Mouse (Mus musculus) thymus, adult 2 months (tissue): ENCODE results near the gene Psat1. TPM values are rescaled to one million over a fixed set of nuclear protein-coding genes. Genes with fewer than 3 reads are reported as not detected.

ENCODE experiments used
- DNase-seq: peaks from one replicate; pipeline ENCODE4 v3.0.0; 2021
- H3K27ac ChIP-seq: fragments of 200-500 bp; 2 replicates; pipeline ENCODE4 v1.5.1; 2012; ENCODE audit warnings: low read length, control low read depth; ENCODE audit not compliant: control insufficient read depth, insufficient read depth
- H3K27me3 ChIP-seq: fragments of 200-500 bp; 2 replicates; pipeline ENCODE4 v1.6.1; 2012; ENCODE audit warnings: mild to moderate bottlenecking, low read length, moderate library complexity, mixed read lengths; ENCODE audit not compliant: control insufficient read depth, insufficient read depth
- H3K36me3 ChIP-seq: fragments of 200-500 bp; 2 replicates; pipeline ENCODE4 v1.6.1; 2012; ENCODE audit warnings: mild to moderate bottlenecking, low read length, moderate library complexity; ENCODE audit not compliant: control insufficient read depth, insufficient read depth
- H3K4me1 ChIP-seq: fragments of 200-500 bp; replicated peaks from 2 replicates; pipeline ENCODE4 v1.6.1; 2012; ENCODE audit warnings: low read length; ENCODE audit not compliant: control insufficient read depth, insufficient read depth
- H3K4me3 ChIP-seq: fragments of 200-500 bp; 2 replicates; pipeline ENCODE4 v1.5.1; 2012; ENCODE audit warnings: mild to moderate bottlenecking, low read length, control low read depth, moderate library complexity; ENCODE audit not compliant: control insufficient read depth, insufficient read depth
- CTCF ChIP-seq: fragments of 200-500 bp; IDR thresholded peaks from 2 replicates; pipeline ENCODE4 v1.5.1; 2012; ENCODE audit warnings: mild to moderate bottlenecking, control low read depth, low read length, moderate library complexity, borderline replicate concordance; ENCODE audit not compliant: control insufficient read depth, poor library complexity, insufficient read depth; ENCODE audit errors: extremely low read depth
- POLR2A ChIP-seq: fragments of 200-500 bp; IDR thresholded peaks from 2 replicates; pipeline ENCODE4 v1.6.1; 2012; ENCODE audit warnings: mild to moderate bottlenecking, low read length, control low read depth, moderate library complexity; ENCODE audit not compliant: control insufficient read depth, poor library complexity, insufficient read depth; ENCODE audit errors: extremely low read depth
- WGBS: fragments of 180-500 bp; shearing (Covaris S2); methylation state at CpG from one replicate; pipeline ENCODE4 v1.1.7; 2018; 5-methylcytosine and 5-hydroxymethylcytosine counted together
- polyA plus RNA-seq: library from polyadenylated mRNA; depleted of rRNA; stranded (reverse); fragments of >200 nt; gene quantifications from 2 replicates; pipeline ENCODE4 v1.2.3, GENCODE M21; 2012

Psat1 gene
- polyA plus RNA-seq, 1 experiment = 33.2 TPM

GRCm38 (mm10) chr19:15911441-15911840 lies 35.7 kb downstream of the Psat1 start:
- no peak for TF ChIP-seq CTCF
- TF ChIP-seq POLR2A = no peak
- DNase-seq = no peak
- peaks cover 18% of the 10 kb centered on the region; the same call in 1 of the 2 replicates for H3K36me3 ChIP-seq
- H3K27me3 ChIP-seq = no peaks in the 10 kb centered on the region
- H3K4me3 ChIP-seq = no peak overlapping the region
- no peaks in the 10 kb centered on the region for H3K4me1 ChIP-seq
- WGBS = 90% methylated on average over 5 of the region's 5 CpGs
- no peak overlapping the region for H3K27ac ChIP-seq

- Histone ChIP-seq H3K4me1 (no peaks in the 10 kb centered on the region), H3K4me3 (no peak overlapping the region), H3K36me3 (peaks cover 18% of the 10 kb centered on the region; the same call in 1 of the 2 replicates), H3K27ac (no peak overlapping the region; the same call in 1 of the 2 replicates), H3K27me3 (no peaks in the 10 kb centered on the region)
- WGBS = 84% methylated on average over 3 of the region's 3 CpGs
- no peak for DNase-seq
- TF ChIP-seq POLR2A (no peak), CTCF (no peak)
Measured at GRCm38 (mm10) chr19:15910987-15911386, 36.1 kb downstream of the Psat1 start.

- H3K4me1 ChIP-seq = no peaks in the 10 kb centered on the region
- TF ChIP-seq CTCF (no peak), POLR2A (no peak)
- no peak overlapping the region for H3K4me3 ChIP-seq
- H3K36me3 ChIP-seq = peaks cover 21% of the 10 kb centered on the region; the same call in 1 of the 2 replicates
- no peak overlapping the region for H3K27ac ChIP-seq
- H3K27me3 ChIP-seq = no peaks in the 10 kb centered on the region
- WGBS = 94% methylated on average over 1 of the region's 1 CpGs
- no peak for DNase-seq
Measured at GRCm38 (mm10) chr19:15910488-15910887, 36.6 kb downstream of the Psat1 start.

GRCm38 (mm10) chr19:15908016-15908415 lies 39.1 kb downstream of the Psat1 start:
- Histone ChIP-seq H3K27ac (no peak overlapping the region), H3K27me3 (no peaks in the 10 kb centered on the region), H3K4me1 (no peaks in the 10 kb centered on the region), H3K4me3 (no peak overlapping the region), H3K36me3 (peaks cover 25% of the 10 kb centered on the region; the same call in 1 of the 2 replicates)
- 97% methylated on average over 5 of the region's 5 CpGs for WGBS
- no peak for DNase-seq
- TF ChIP-seq POLR2A (no peak), CTCF (no peak)

GRCm38 (mm10) chr19:15904734-15905133 lies 42.4 kb downstream of the Psat1 start:
- WGBS = 90% methylated on average over 4 of the region's 4 CpGs

GRCm38 (mm10) chr19:15903508-15904480 lies 43.3 kb downstream of the Psat1 start:
- no peak overlapping the region for H3K27ac ChIP-seq
- H3K36me3 ChIP-seq = peaks cover 18% of the 10 kb centered on the region; the same call in 1 of the 2 replicates
- no peak for DNase-seq
- H3K4me3 ChIP-seq = no peak overlapping the region
- H3K4me1 ChIP-seq = no peaks in the 10 kb centered on the region
- H3K27me3 ChIP-seq = no peaks in the 10 kb centered on the region
- TF ChIP-seq POLR2A = no peak
- TF ChIP-seq CTCF = no peak
- WGBS = 60% methylated on average over 20 of the region's 20 CpGs

More at GRCm38 (mm10) chr19:15904734-15905133, 42.4 kb downstream of the Psat1 start:
- no peaks in the 10 kb centered on the region for H3K27me3 ChIP-seq
- TF ChIP-seq CTCF (no peak), POLR2A (no peak)
- no peaks in the 10 kb centered on the region for H3K4me1 ChIP-seq
- DNase-seq = no peak
- no peak overlapping the region for H3K27ac ChIP-seq
- H3K4me3 ChIP-seq = no peak overlapping the region
- peaks cover 21% of the 10 kb centered on the region; the same call in 1 of the 2 replicates for H3K36me3 ChIP-seq

- no peaks in the 10 kb centered on the region for H3K4me1 ChIP-seq
- DNase-seq = no peak
- no peak overlapping the region for H3K4me3 ChIP-seq
- WGBS = 94% methylated on average over 3 of the region's 3 CpGs
- no peak for TF ChIP-seq POLR2A
- TF ChIP-seq CTCF = no peak
- no peaks in the 10 kb centered on the region for H3K27me3 ChIP-seq
- no peak overlapping the region for H3K27ac ChIP-seq
- H3K36me3 ChIP-seq = no peaks in the 10 kb centered on the region
Measured at GRCm38 (mm10) chr19:15895681-15896080, 51.5 kb downstream of the Psat1 start.
